Mouse (Mus musculus): ENCODE results near the gene Dpf1. TPM values are rescaled to one million over a fixed set of nuclear protein-coding genes. Genes with fewer than 3 reads are reported as not detected.

Gene Dpf1
- polyA plus RNA-seq, 1 experiment from 2014 or later, result 13.1 TPM

GRCm38 (mm10) chr7:29337766-29338165 lies 34.0 kb downstream of the Dpf1 start:
- Histone ChIP-seq H3K4me3 (no peak overlapping the region), H3K27ac (no peak overlapping the region), H3K27me3 (no peaks in the 10 kb centered on the region), H3K4me1 (peaks cover 10% of the 10 kb centered on the region), H3K4me2 (no peak overlapping the region), H3K36me3 (peaks cover 21% of the 10 kb centered on the region), H3K9ac (no peak overlapping the region), H3K9me3 (no peaks in the 10 kb centered on the region)
- no peak for ATAC-seq (ENCODE audit: insufficient number of reproducible peaks, low FRiP score, low TSS enrichment, low read depth)
- 83% methylated on average over 2 of the region's 2 CpGs for WGBS

GRCm38 (mm10) chr7:29338351-29338919 lies 34.7 kb downstream of the Dpf1 start:
- WGBS, result 89% methylated on average over 9 of the region's 9 CpGs

GRCm38 (mm10) chr7:29338984-29339679 lies 35.4 kb downstream of the Dpf1 start:
- no peak for ATAC-seq (ENCODE audit: insufficient number of reproducible peaks, low FRiP score, low TSS enrichment, low read depth)
- Histone ChIP-seq H3K36me3 (peaks cover 28% of the 10 kb centered on the region), H3K4me1 (peaks cover 10% of the 10 kb centered on the region), H3K27ac (no peak overlapping the region), H3K27me3 (no peaks in the 10 kb centered on the region), H3K4me2 (no peak overlapping the region), H3K4me3 (no peak overlapping the region), H3K9me3 (no peaks in the 10 kb centered on the region), H3K9ac (no peak overlapping the region)
- WGBS, result 75% methylated on average over 14 of the region's 14 CpGs

More at GRCm38 (mm10) chr7:29338351-29338919, 34.7 kb downstream of the Dpf1 start:
- Histone ChIP-seq H3K4me1 (peaks cover 10% of the 10 kb centered on the region), H3K36me3 (peaks cover 23% of the 10 kb centered on the region), H3K27ac (no peak overlapping the region), H3K4me2 (no peak overlapping the region), H3K4me3 (no peak overlapping the region), H3K9me3 (no peaks in the 10 kb centered on the region), H3K9ac (no peak overlapping the region), H3K27me3 (no peaks in the 10 kb centered on the region)
- ATAC-seq (ENCODE audit: insufficient number of reproducible peaks, low FRiP score, low TSS enrichment, low read depth), result no peak

GRCm38 (mm10) chr7:29340247-29340646 lies 36.5 kb downstream of the Dpf1 start:
- WGBS, result 82% methylated on average over 9 of the region's 9 CpGs
- H3K9ac ChIP-seq, result no peak overlapping the region
- ATAC-seq (ENCODE audit: insufficient number of reproducible peaks, low FRiP score, low TSS enrichment, low read depth), result no peak
- H3K27me3 ChIP-seq, result no peaks in the 10 kb centered on the region
- H3K9me3 ChIP-seq, result no peaks in the 10 kb centered on the region
- H3K36me3 ChIP-seq, result peaks cover 29% of the 10 kb centered on the region
- H3K27ac ChIP-seq, result no peak overlapping the region
- H3K4me2 ChIP-seq, result no peak overlapping the region
- H3K4me3 ChIP-seq, result no peak overlapping the region
- H3K4me1 ChIP-seq, result peaks cover 10% of the 10 kb centered on the region

DNA sequence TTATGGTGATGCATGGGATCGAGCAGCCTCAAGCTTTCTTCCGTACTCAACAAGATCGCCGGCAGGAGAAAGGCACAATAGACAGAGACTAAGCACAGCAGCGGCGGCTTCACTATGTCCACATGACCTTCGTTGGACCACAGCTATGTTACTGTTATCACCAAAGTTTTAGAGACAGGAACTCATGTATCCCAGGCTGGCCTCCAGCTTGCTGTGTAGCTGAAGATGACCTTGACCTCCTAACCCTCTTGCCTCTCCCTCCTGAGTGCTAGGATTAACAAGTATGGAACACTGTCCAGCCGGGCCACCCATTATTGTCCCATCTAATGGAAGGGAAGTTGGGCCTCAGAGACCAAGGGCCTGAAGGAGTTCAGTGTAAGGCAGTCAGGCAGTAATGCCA lies 37.1 kb downstream of the Dpf1 start:
- Histone ChIP-seq H3K27ac (no peak overlapping the region), H3K4me3 (no peak overlapping the region), H3K9me3 (no peaks in the 10 kb centered on the region), H3K4me2 (no peak overlapping the region), H3K27me3 (no peaks in the 10 kb centered on the region), H3K4me1 (peaks cover 10% of the 10 kb centered on the region), H3K9ac (no peak overlapping the region), H3K36me3 (peaks cover 33% of the 10 kb centered on the region)
- 91% methylated on average over 8 of the region's 8 CpGs for WGBS
- ATAC-seq (ENCODE audit: insufficient number of reproducible peaks, low FRiP score, low TSS enrichment, low read depth), result no peak

GRCm38 (mm10) chr7:29341722-29342121 lies 38.0 kb downstream of the Dpf1 start:
- Histone ChIP-seq H3K9me3 (no peaks in the 10 kb centered on the region), H3K27ac (peak overlapping the region; percentile 67), H3K36me3 (peaks cover 35% of the 10 kb centered on the region), H3K4me3 (no peak overlapping the region), H3K9ac (no peak overlapping the region), H3K4me1 (peaks cover 10% of the 10 kb centered on the region), H3K27me3 (no peaks in the 10 kb centered on the region), H3K4me2 (no peak overlapping the region)
- WGBS, result 50% methylated on average over 12 of the region's 12 CpGs
- no peak for ATAC-seq (ENCODE audit: insufficient number of reproducible peaks, low FRiP score, low TSS enrichment, low read depth)

DNA sequence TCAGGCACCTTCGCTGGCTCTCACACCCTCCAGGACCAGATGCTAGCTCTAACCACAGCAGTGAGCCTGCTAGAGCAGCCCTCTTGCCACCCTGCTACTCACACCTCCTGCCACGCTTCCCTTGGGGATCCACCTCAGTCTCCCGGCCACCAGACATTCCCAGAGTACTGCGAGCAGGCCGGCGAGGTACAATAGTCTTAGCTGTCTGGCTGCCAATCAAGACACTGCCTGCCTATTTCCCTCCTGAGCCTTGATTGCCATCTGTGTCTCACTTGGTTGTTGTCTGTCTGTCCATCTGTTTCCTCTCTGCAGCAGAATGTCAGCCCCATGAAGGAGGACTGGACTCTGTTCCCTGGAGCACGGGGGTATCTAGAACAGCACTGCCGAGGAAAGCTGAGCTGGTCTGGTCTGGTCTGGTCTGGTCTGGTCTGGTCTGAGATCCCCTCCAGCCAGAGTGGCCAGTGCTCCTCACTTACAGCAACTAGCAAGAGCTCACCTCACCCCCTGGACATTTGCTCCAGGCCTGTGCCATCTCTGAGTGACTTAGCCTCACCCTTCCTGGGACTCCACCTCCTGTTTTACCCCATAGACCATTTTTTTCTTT lies 38.8 kb downstream of the Dpf1 start:
- peaks cover 35% of the 10 kb centered on the region for H3K36me3 ChIP-seq
- no peaks in the 10 kb centered on the region for H3K27me3 ChIP-seq
- no peak overlapping the region for H3K4me3 ChIP-seq
- WGBS, result 43% methylated on average over 8 of the region's 8 CpGs
- no peaks in the 10 kb centered on the region for H3K9me3 ChIP-seq
- H3K9ac ChIP-seq, result no peak overlapping the region
- no peak overlapping the region for H3K4me2 ChIP-seq
- ATAC-seq (ENCODE audit: insufficient number of reproducible peaks, low FRiP score, low TSS enrichment, low read depth), result no peak
- peak overlapping the region; percentile 67 for H3K27ac ChIP-seq
- H3K4me1 ChIP-seq, result peaks cover 10% of the 10 kb centered on the region

- no peak overlapping the region for H3K27ac ChIP-seq
- peaks cover 10% of the 10 kb centered on the region for H3K4me1 ChIP-seq
- 92% methylated on average over 7 of the region's 7 CpGs for WGBS
- H3K4me2 ChIP-seq, result no peak overlapping the region
- H3K9ac ChIP-seq, result no peak overlapping the region
- H3K4me3 ChIP-seq, result no peak overlapping the region
- H3K27me3 ChIP-seq, result no peaks in the 10 kb centered on the region
- ATAC-seq (ENCODE audit: insufficient number of reproducible peaks, low FRiP score, low TSS enrichment, low read depth), result no peak
- H3K9me3 ChIP-seq, result no peaks in the 10 kb centered on the region
- peaks cover 40% of the 10 kb centered on the region for H3K36me3 ChIP-seq
Measured at GRCm38 (mm10) chr7:29343746-29344145, 40.0 kb downstream of the Dpf1 start.

DNA sequence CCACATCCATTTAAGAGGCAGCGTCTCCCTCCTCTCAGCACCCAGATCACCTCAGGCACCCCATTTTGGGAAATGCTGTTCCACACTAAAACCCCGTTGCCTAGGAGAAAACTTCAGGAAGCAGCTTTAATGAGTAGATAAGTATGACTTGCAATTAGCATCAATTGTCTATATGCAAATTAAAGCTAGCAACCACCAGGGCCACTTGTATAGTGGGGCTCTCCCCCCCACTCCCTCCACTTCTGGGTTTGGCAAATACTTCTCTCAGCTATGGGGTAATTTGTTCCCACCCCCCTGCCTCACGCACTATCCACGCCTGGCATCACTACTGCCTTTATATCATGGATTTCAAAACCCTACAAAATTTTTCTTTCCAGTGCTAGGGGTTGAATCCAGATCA lies 41.8 kb downstream of the Dpf1 start:
- H3K4me2 ChIP-seq, result no peak overlapping the region
- ATAC-seq (ENCODE audit: insufficient number of reproducible peaks, low FRiP score, low TSS enrichment, low read depth), result no peak
- H3K4me1 ChIP-seq, result peaks cover 10% of the 10 kb centered on the region
- no peaks in the 10 kb centered on the region for H3K27me3 ChIP-seq
- no peaks in the 10 kb centered on the region for H3K9me3 ChIP-seq
- H3K4me3 ChIP-seq, result no peak overlapping the region
- H3K27ac ChIP-seq, result no peak overlapping the region
- H3K9ac ChIP-seq, result no peak overlapping the region
- 76% methylated on average over 4 of the region's 4 CpGs for WGBS
- H3K36me3 ChIP-seq, result peaks cover 53% of the 10 kb centered on the region

DNA sequence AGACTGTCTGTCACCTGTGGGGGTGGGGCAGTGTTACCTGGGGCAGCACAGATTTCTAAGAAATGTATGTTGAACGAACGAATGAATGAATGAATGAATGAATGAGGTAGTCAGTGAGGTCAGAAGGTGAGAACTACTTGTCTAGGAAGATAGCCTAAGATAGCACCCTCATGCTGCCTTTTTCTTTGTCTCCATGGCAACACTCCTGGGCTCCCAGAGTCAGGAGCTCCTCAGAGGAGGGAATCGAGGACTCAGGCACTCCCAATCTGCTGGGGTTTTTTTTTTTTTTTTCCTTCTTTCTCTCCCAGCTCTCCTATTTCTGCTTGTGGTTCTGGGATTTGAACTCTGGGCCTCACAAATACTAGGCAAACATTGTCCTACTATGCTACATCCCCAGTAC lies 42.5 kb downstream of the Dpf1 start:
- Histone ChIP-seq H3K9ac (no peak overlapping the region), H3K4me3 (no peak overlapping the region), H3K4me1 (peaks cover 10% of the 10 kb centered on the region), H3K27me3 (no peaks in the 10 kb centered on the region), H3K4me2 (no peak overlapping the region), H3K9me3 (no peaks in the 10 kb centered on the region), H3K27ac (no peak overlapping the region), H3K36me3 (peaks cover 54% of the 10 kb centered on the region)
- 76% methylated on average over 3 of the region's 3 CpGs for WGBS
- no peak for ATAC-seq (ENCODE audit: insufficient number of reproducible peaks, low FRiP score, low TSS enrichment, low read depth)

DNA sequence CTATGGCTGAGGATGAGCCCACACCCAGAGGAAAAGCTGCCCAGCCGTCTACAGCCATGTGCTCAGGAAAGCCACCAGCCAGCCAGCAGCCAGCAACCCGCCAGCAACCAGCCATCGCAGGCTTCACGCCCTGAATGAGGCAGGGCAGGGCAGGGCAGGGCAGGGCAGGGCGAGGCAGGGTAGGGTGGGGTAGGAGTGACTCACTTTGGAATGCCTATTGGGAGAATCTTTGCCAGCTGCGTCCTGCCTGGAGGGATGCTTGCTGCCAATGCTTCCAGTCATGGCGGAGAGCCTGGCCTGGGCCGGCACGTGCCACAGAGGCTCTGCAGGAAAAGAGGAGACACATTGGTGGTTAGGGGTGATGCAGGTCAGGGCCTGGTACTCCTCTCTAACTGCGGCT lies 46.7 kb downstream of the Dpf1 start:
- Histone ChIP-seq H3K4me1 (no peaks in the 10 kb centered on the region), H3K9me3 (no peaks in the 10 kb centered on the region), H3K4me3 (no peak overlapping the region), H3K27ac (no peak overlapping the region), H3K9ac (no peak overlapping the region), H3K27me3 (no peaks in the 10 kb centered on the region), H3K4me2 (no peak overlapping the region), H3K36me3 (peaks cover 67% of the 10 kb centered on the region)
- ATAC-seq (ENCODE audit: insufficient number of reproducible peaks, low FRiP score, low TSS enrichment, low read depth), result no peak
- 70% methylated on average over 10 of the region's 10 CpGs for WGBS

DNA sequence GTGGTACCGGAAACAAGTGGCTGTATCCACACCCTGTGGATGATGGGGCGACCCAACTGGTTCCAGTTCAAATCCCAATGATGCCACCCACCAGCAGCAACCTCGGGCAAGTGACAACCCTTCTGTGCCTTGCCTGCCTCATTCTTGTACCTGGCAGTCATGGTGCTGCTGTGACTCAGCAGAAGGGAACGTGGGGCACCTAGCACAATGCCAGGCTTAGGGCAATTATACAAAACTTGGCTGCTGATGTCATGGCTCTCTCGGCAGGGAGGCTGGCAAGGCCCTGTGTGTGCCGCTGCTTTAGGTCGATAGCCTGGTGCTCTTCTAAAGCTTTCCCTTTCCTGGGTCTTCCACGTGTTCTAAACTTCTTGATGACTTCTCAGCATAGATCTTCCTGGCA lies 48.5 kb downstream of the Dpf1 start:
- Histone ChIP-seq H3K4me2 (no peak overlapping the region), H3K4me1 (no peaks in the 10 kb centered on the region), H3K27ac (no peak overlapping the region), H3K27me3 (no peaks in the 10 kb centered on the region), H3K9ac (no peak overlapping the region), H3K36me3 (peaks cover 59% of the 10 kb centered on the region), H3K4me3 (no peak overlapping the region), H3K9me3 (no peaks in the 10 kb centered on the region)
- no peak for ATAC-seq (ENCODE audit: insufficient number of reproducible peaks, low FRiP score, low TSS enrichment, low read depth)
- WGBS, result 83% methylated on average over 8 of the region's 8 CpGs

Data from limb, embryonic 15.5 days (tissue).